Mouse (Mus musculus): ENCODE results near the gene Cadm2. TPM values are rescaled to one million over a fixed set of nuclear protein-coding genes. Genes with fewer than 3 reads are reported as not detected.

Gene Cadm2
- total RNA-seq (2023): 1.1 and 1.8 TPM in 2 replicates

DNA sequence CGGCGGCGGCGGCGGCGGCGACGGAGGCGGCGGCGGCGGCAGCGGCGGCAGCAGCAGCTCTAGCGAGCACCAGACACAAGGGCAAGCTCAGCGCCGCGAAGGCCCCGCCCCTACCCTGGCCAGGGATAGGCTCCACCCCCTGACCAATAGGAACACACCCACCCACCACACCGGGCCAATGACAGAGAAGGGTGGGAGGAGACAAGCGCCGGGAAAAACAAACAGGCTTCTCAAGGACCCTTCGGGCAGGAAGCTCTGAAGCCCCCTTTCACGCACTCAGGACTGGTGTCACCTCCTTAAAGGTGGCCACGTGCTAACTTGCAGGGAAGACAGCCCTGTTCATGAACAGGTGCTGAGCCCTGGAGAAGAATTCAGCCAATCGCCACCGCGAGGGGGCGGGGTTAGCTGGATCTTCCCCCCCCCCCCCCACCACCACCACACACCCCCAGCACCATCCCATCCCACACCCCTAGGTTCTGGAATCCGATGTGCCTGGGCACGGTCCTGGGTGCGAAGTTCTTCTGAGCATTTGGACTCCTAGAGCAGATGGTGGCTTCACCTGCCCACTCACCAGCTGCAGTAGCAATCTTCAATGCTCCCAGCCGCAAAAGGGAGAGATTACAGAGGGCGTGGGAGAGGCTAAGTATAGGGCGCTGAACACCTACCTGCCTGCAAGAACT lies at the start of gene Cadm2:
TSS of gene Cadm2 (minus strand) at position 83 of the 680 bp plus-strand sequence.

Data from neutrophil, adult 65 days (primary cell).